Mouse (Mus musculus) retina, adult 2 months (tissue): ENCODE data around the gene Etnk1.
A peak's percentile ranks its signal among the peaks of the same experiment; 100 is the strongest.
"Not testable (repeated sequence)": the region's sequence is repeated elsewhere in the genome, so short reads cannot be mapped to it uniquely, and the experiment has no call there.

Experiments used
- DNase-seq: peaks from one replicate; pipeline ENCODE4 v3.0.0-alpha.2; 2012; ENCODE audit warnings: low read depth, low spot score

The Etnk1 gene

GRCm38 (mm10) chr6:143166452-143167357 lies at the start of gene Etnk1:
TSS of gene Etnk1 (plus strand) at chr6:143167221.
- peak; percentile 89 for DNase-seq

- no peak for DNase-seq
These were observed 47.7 kb upstream of the Etnk1 start for GRCm38 (mm10) chr6:143119325-143119724.

DNA sequence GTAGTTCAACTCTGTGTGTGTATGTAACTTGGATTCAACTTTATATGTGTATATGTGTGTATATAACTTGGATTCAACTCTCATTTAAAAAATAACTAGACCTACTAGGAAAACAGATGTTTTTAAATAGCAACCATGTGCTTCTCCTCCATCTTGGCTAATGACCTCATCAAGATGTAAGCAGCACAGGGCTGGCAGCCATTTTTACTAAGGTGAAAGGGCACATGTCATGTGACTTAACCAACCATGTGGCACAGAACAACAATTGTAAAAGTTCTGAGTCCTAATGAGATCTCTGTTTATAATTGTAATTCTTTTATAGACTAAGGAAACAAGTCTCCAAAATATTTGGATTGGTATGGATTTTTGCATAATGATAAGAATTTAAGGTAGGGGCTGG lies 41.3 kb upstream of the Etnk1 start:
- DNase-seq, result no peak

- no peak for DNase-seq
These were observed 37.6 kb upstream of the Etnk1 start for GRCm38 (mm10) chr6:143129466-143129865.

- no peak for DNase-seq
These were observed 37.1 kb upstream of the Etnk1 start for GRCm38 (mm10) chr6:143129952-143130351.

DNA sequence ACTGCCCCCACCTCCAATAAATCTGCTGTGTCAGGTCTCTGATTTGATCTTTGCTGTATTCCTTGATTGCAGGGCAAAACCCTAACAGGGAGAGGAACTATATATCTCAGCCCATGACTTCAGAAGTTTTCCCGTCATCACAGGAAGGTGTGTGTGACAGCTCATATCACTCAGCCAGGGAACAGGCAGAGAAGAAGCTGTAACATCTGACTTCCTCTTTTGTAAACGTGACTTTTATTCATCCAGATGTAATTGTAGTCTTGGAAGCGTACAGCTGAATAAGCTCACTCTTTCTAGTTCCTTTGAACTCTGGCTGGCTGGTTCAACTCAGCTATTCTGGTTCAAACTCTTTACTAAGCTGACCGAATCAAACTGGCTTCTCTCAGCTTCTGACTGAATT lies 36.6 kb upstream of the Etnk1 start:
- no peak for DNase-seq

- DNase-seq, result no peak
These were observed 34.9 kb upstream of the Etnk1 start for GRCm38 (mm10) chr6:143131895-143132652.

GRCm38 (mm10) chr6:143133150-143133549 lies 33.9 kb upstream of the Etnk1 start:
- DNase-seq, result no peak

DNA sequence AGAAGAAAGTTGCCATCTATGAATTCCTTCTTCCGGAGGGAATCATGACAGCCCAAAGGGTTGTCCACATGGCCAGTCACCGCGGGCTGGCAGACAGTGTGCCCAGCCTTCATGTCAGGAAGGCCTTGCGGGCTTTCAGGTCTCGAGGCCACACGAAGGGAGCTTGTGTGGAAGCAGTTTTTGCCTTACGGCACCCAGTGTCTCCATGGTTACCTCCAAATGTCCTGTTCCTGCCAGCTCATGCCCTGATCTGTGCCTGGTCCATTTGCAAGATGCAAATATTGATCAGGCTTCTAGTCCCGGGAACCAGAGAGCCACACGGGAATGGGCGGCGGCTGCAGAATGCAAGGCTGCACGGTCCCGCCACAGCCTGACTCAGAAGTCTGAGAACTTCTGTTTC lies 31.9 kb upstream of the Etnk1 start:
- no peak for DNase-seq

- no peak for DNase-seq
These were observed 30.3 kb upstream of the Etnk1 start for GRCm38 (mm10) chr6:143136688-143137087.

- no peak for DNase-seq
These were observed 29.7 kb upstream of the Etnk1 start for GRCm38 (mm10) chr6:143137341-143137740.

DNA sequence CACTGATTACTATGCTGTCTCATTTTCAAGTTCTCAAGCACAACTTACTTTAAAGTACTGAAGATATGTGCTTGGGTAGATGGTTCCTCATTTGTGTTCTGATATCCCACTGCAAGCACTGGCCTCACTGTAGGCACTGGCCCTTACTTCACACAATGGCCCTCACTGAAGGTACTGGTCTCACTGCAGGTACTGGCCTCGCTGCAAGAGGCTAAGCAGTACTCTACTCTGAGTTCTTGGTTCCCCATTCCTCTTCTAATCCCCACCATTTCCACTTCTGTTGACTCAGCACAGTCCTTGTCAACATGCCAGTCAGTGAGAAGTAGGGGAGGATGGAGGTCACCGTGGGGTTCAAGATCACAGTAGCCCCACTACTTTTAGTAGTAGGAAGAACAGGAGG lies 27.6 kb upstream of the Etnk1 start:
- DNase-seq, result no peak

DNA sequence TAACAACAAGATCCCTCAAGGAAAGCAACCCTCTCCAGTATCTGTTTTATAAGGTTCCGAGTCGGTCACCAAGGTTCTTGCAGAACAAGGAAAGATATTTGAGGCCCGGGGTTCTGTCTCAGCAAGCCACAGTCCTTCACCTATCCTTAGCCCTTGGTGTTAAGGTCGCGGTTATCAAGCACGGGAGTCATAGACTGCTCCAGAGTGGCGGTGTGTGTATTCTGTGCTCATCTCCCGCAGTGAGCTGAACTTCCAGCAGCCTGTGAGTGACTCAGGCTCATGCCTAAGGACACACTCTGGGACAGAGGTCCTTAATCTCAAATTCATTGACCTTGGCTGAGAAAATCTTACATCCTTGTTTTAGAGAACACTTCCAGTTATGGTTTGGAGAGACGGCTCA lies 26.1 kb upstream of the Etnk1 start:
- DNase-seq, result no peak

DNA sequence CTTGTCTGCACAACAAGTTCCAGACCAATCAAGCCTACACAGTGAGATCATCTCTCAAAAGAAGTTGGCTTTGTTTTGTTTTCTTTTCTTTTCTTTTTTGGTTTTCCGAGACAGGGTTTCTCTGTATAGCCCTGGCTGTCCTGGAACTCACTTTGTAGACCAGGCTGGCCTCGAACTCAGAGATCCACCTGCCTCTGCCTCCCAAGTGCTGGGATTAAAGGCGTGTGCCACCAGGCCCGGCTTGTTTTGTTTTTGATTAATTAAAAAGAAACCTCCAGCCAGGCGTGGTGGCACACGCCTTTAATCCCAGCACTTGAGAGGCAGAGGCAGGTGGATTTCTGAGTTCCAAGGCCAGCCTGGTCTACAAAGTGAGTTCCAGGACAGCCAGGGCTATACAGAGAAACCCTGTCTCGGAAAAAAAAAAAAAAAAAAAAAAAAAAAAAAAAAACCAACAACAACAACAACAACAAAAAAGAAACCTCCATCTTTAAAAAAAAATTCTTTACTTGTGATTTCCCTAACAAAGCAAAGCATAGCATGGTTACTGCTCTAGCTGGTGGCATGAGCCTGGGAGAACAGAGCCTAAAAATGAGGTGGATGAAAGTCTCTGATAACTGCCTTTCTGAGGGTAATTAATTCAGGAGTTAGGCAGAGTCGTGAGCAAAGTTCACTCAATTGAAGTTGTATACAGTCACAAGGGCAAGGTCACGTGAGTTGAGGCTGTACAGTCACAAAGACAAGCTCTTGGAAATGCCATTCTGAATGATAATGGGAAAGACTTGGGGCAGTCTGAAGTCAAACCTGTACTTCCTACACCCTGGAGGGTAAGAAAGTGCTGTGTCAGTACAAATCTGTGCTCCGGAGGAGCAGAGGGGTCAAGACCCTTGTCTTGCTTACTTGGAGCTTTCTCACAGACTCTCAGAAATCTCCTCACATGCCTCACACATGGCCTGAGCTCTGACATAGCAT lies 25.1 kb upstream of the Etnk1 start:
- DNase-seq, result not testable (repeated sequence)

DNA sequence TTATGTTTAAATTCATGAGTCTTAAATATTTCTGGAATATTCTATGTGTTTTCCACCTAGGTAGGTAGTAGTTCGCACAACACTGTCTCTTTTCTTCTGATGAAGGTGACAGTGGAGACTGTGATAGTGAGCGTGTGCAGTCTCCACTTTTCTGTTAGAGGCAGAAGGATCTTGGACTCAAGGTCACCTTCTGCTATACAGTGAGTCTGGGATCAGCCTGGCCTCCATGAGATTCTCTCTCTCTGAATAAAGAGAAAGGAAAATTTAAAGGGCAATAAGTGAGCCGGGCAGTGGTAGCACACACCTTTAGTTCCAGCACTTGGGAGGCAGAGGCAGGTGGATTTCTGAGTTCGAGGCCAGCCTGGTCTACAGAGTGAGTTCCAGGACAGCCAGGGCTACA lies 24.2 kb upstream of the Etnk1 start:
- DNase-seq, result no peak

- no peak for DNase-seq
These were observed 23.7 kb upstream of the Etnk1 start for GRCm38 (mm10) chr6:143143321-143143720.

- DNase-seq, result no peak
These were observed 23.2 kb upstream of the Etnk1 start for GRCm38 (mm10) chr6:143143775-143144273.

DNA sequence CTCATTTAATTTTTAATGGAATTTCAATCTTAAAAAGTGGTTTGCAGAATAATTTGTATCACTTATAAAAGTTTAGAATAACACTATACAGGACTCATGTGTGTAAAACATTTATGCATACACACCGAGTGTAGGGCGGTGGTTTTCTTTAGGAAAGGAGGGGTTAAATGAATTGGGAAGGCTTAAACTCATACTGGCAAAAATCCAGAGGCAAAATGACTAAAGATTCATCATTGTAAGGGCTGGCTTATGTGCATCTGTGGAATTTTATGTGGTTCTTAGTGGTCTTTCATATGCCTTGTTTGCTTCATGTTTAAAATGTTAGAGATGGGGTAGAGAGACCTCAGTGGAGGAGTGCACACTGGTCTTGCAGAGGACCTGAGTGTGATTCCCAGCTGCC lies 22.5 kb upstream of the Etnk1 start:
- no peak for DNase-seq

GRCm38 (mm10) chr6:143145051-143145450 lies 22.0 kb upstream of the Etnk1 start:
- DNase-seq, result no peak

GRCm38 (mm10) chr6:143146756-143147155 lies 20.3 kb upstream of the Etnk1 start:
- DNase-seq, result no peak

DNA sequence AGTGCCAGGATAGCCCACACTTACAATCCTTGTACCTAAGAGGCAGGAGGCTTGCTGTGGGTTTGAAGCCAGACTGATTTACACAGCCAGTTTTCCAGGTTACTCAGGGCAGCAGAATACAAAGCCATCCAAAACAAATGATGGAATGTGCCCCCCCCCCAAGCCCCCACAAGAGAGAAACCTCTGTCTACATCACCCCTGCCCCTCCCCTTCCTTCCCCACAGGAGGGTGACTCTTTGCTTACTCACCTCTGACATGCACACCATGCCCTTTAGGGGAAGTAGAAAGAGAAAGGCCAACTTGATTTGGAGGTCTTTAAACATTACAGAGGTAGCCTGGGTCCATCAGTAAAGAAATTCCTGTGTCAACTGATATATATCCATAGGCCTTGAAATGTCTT lies 18.2 kb upstream of the Etnk1 start:
- DNase-seq, result no peak
